Mouse (Mus musculus) hindbrain, embryonic 15.5 days (tissue): ENCODE data around the gene Epha3. TPM values are rescaled to one million over a fixed set of nuclear protein-coding genes. Genes with fewer than 3 reads are reported as not detected.

Experiments
- ATAC-seq: fragments of 200-750 bp; cut with Nextera tagmentation; 2 replicates; pipeline ENCODE4 v1.8.0; 2017; ENCODE audit warnings: low read depth, moderate number of reproducible peaks, moderate TSS enrichment; ENCODE audit not compliant: low FRiP score
- H3K27ac ChIP-seq: fragments of 300-500 bp; sonication (generic); replicated peaks from 2 replicates; pipeline ENCODE4 v1.5.1; 2015; ENCODE audit warnings: mild to moderate bottlenecking, inconsistent platforms
- H3K27me3 ChIP-seq: fragments of 300-500 bp; sonication (generic); 2 replicates; pipeline ENCODE4 v1.6.1; 2015; ENCODE audit warnings: control low read depth, inconsistent platforms
- H3K36me3 ChIP-seq: fragments of 300-500 bp; sonication (generic); 2 replicates; pipeline ENCODE4 v1.6.1; 2015; ENCODE audit warnings: control low read depth, inconsistent platforms
- H3K4me1 ChIP-seq: fragments of 300-500 bp; sonication (generic); replicated peaks from 2 replicates; pipeline ENCODE4 v1.6.1; 2015; ENCODE audit warnings: control low read depth, inconsistent platforms
- H3K4me2 ChIP-seq: fragments of 300-500 bp; sonication (generic); 2 replicates; pipeline ENCODE4 v1.6.1; 2015; ENCODE audit warnings: moderate library complexity, mild to moderate bottlenecking, inconsistent platforms
- H3K4me3 ChIP-seq: fragments of 300-500 bp; sonication (generic); 2 replicates; pipeline ENCODE4 v1.5.1; 2015; ENCODE audit warnings: mild to moderate bottlenecking, inconsistent platforms
- H3K9ac ChIP-seq: fragments of 300-500 bp; sonication (generic); 2 replicates; pipeline ENCODE4 v1.6.1; 2015; ENCODE audit warnings: inconsistent platforms
- H3K9me3 ChIP-seq: fragments of 300-500 bp; sonication (generic); 2 replicates; pipeline ENCODE4 v1.6.1; 2016; ENCODE audit warnings: control low read depth, inconsistent platforms
- WGBS: fragments of 180-500 bp; shearing (Covaris S2); methylation state at CpG from one replicate; pipeline ENCODE4 v1.1.7; 2015; 5-methylcytosine and 5-hydroxymethylcytosine counted together
- polyA plus RNA-seq: library from polyadenylated mRNA; unstranded; fragments of >200 nt; fragmentation: Nextera tagmentation; extraction: Ambion mirVana; gene quantifications from 2 replicates; pipeline ENCODE4 v1.2.1, GENCODE M21; 2015

Epha3 gene
- 19.7 and 26.0 TPM in 2 replicates for polyA plus RNA-seq

DNA sequence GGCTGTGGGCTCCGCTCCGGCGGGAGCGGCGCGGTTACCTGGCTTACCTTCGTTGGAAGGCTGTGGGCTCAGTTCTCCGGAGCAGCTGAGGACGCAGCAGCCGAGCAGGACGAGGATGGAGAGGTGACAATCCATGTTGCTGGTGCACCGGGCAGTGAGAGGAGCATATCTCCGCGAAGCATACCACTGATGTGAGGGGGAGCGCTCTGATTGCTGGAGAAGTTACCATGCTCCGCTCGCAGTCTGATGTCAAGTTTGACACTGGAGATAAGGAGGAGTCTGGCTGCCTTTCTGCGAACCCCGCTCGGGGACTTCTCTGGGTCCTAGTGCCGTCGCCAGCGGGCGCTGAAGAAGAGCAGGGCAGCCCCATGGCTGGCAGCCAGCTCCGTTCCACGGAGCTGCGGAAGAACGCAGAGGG is at the start of gene Epha3:
Gene Epha3, minus strand, starts transcription at position 263 of the 418 bp plus-strand sequence.
- H3K27ac ChIP-seq = peak within 1 kb of the TSS; percentile 77
- peak; percentile 92 for ATAC-seq
- peak within 1 kb of the TSS; percentile 58 for H3K9ac ChIP-seq
- peak within 1 kb of the TSS; percentile 70 for H3K4me2 ChIP-seq
- WGBS = under 1% methylated on average over 28 of the region's 28 CpGs
- H3K9me3 ChIP-seq = no peaks in the 10 kb centered on the region
- no peaks in the 10 kb centered on the region for H3K4me1 ChIP-seq
- no peaks in the 10 kb centered on the region for H3K36me3 ChIP-seq
- H3K4me3 ChIP-seq = peak within 1 kb of the TSS; percentile 68
- no peaks in the 10 kb centered on the region; the same call in 1 of the 2 replicates for H3K27me3 ChIP-seq

DNA sequence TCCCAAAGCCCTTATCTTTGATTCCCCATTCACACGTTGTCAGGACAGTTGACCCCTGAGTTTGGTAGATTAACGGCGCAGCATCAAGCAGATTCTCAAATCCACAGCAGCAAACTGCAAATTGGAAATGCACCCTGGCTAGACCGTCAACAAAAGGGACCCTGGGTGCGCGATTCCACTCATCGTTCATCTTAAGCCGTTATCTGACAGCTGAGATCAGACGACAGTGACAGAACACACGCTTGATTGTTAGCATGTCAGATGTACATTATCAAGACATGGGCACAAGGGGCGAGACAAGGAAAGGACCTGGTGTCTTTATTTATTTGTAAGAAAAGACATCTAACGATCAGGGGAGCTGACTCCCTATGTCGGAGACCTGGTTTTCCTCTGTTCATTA is 39.5 kb upstream of the Epha3 start:
- no peaks in the 10 kb centered on the region for H3K4me1 ChIP-seq
- H3K4me2 ChIP-seq = peak overlapping the region; percentile 43
- peak overlapping the region; percentile 23 for H3K4me3 ChIP-seq
- H3K9ac ChIP-seq = no peak overlapping the region
- no peak overlapping the region for H3K27ac ChIP-seq
- 44% methylated on average over 13 of the region's 13 CpGs for WGBS
- H3K36me3 ChIP-seq = no peaks in the 10 kb centered on the region
- ATAC-seq = no peak
- no peaks in the 10 kb centered on the region for H3K27me3 ChIP-seq
- no peaks in the 10 kb centered on the region for H3K9me3 ChIP-seq

DNA sequence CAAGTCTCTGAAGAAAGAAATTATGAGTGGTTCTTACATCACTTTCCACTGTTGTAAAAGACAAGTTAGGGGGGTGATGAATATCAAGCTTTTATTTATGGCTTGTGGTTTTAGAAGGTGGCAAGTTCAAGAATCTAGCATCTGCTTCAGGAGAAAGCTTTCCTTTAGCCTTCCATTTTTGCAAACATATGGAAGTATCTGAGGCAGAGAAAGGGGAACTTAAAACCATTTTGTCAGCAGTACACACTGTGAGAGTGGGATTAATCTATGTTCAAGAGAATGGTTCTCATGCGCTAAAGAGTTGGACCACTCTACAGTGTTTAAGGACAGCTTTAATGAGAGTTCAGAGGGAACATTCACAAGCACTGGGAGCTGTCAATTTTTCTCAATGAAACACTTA is 17.2 kb upstream of the Epha3 start:
- H3K4me1 ChIP-seq = no peaks in the 10 kb centered on the region
- WGBS = 91% methylated on average over 1 of the region's 1 CpGs
- no peak overlapping the region for H3K4me2 ChIP-seq
- no peaks in the 10 kb centered on the region for H3K9me3 ChIP-seq
- H3K27ac ChIP-seq = no peak overlapping the region
- no peak overlapping the region for H3K4me3 ChIP-seq
- ATAC-seq = no peak
- no peaks in the 10 kb centered on the region for H3K27me3 ChIP-seq
- no peaks in the 10 kb centered on the region for H3K36me3 ChIP-seq
- H3K9ac ChIP-seq = no peak overlapping the region

DNA sequence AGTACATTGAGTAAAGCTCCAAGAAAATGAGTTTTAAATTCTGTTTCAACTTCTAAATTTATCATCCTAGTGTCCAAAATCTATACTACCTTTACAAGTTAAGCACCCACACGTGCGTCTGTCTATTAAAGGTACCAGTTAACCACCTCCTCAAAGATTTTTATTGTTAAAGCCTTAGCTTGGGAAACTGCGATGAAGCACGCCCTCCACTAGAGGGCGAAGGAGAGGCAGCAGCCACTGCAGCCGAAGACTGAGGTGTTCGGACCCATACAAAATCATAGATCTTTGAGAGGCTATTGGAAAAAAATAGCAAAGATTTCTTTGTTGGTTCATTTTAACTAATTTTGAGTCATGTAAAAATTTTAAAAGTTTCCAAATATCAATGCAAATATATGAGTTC is 8.3 kb upstream of the Epha3 start:
- Histone ChIP-seq H3K36me3 (no peaks in the 10 kb centered on the region), H3K4me2 (no peak overlapping the region), H3K27me3 (no peaks in the 10 kb centered on the region), H3K4me1 (no peaks in the 10 kb centered on the region), H3K9me3 (no peaks in the 10 kb centered on the region), H3K9ac (no peak overlapping the region), H3K4me3 (no peak overlapping the region), H3K27ac (no peak overlapping the region)
- ATAC-seq = no peak
- WGBS = 12% methylated on average over 7 of the region's 7 CpGs

DNA sequence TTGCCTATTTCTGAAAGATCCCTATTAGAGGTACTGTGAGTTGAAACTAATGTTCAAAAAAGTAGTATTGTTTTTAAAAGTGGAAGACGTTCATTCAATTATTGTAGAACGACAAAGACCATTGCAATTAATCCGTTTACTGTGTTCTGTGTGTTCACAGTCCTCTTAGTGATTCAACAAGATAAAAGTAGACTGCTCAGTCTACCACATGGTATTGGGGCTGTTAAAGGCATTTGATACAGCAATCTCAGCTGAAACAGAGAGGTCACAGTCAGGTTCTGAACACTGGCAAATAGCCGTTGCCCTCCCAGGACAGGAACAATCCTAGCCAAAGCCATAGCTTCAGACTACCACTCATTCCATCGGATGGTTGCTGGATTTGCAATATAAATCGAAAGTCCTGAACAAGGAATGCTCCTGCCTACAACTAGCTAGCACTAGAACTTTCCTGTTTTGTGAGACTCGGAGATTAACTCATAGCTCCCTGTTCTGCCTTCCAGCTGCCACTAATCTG is 545 bp upstream of the Epha3 start:
- WGBS = 31% methylated on average over 7 of the region's 7 CpGs

DNA sequence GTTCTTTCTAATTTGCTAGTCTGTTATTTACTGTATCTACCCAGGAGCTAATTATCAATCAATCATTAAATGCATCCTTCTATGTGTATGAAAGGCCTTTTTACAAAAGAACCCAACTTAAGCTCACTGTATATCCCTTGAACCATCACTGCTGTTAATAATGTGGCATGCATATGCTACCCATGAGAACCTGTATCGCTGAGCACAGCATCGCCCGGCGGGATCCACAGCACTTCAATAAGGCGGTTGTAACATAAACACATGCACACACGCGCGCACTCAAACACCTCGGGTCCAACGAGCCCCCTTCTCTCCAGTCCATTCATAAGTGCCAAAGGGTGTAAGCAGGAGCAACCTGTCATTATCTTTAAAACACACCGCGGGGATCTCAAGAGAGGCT is 794 bp downstream of the Epha3 start:
- under 1% methylated on average over 12 of the region's 12 CpGs for WGBS
- Histone ChIP-seq H3K27ac (peak overlapping the region; percentile 53; the same call in 1 of the 2 replicates), H3K4me3 (peak overlapping the region; percentile 68)

More for the DNA sequence above, 545 bp upstream of the Epha3 start:
- Histone ChIP-seq H3K4me2 (peak overlapping the region; percentile 70), H3K36me3 (no peaks in the 10 kb centered on the region), H3K9ac (peak overlapping the region; percentile 58), H3K4me1 (no peaks in the 10 kb centered on the region), H3K27ac (0 out of 2 replicates have a peak overlapping the region, but pooled peaks have one; percentile 77), H3K4me3 (peak overlapping the region; percentile 68), H3K9me3 (no peaks in the 10 kb centered on the region), H3K27me3 (no peaks in the 10 kb centered on the region; the same call in 1 of the 2 replicates)
- ATAC-seq = peak; percentile 13; the same call in 1 of the 2 replicates

DNA sequence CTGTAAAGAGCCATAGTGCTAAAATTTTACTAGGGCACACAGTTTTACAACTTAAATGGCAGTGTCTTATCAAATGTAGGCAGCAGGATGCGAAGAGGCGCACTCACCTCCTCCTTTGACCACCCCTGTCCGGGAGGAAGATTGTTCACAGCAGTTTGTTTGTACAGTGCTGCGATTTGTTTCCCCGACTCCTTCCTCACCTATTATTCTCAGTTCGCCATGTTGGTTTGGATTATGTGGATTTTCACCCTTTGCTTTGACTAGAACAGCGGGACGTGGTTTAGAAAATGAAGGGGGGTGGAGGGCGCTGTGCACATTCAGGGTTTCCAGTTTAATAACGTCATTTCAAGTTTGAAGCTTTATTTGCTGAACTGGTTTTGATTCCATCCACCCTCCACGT is 6.4 kb downstream of the Epha3 start:
- Histone ChIP-seq H3K36me3 (no peaks in the 10 kb centered on the region), H3K4me1 (peaks cover 6% of the 10 kb centered on the region; the same call in 1 of the 2 replicates), H3K4me3 (peak overlapping the region; percentile 65), H3K27ac (peak overlapping the region; percentile 85), H3K4me2 (peak overlapping the region; percentile 86), H3K9me3 (no peaks in the 10 kb centered on the region), H3K27me3 (no peaks in the 10 kb centered on the region), H3K9ac (peak overlapping the region; percentile 68)
- ATAC-seq = no peak; the same call in none of the 2 replicates
- WGBS = under 1% methylated on average over 11 of the region's 11 CpGs

More for the DNA sequence above, 794 bp downstream of the Epha3 start:
- peak overlapping the region; percentile 58 for H3K9ac ChIP-seq
- H3K4me2 ChIP-seq = peak overlapping the region; percentile 70
- no peaks in the 10 kb centered on the region; the same call in 1 of the 2 replicates for H3K27me3 ChIP-seq
- no peaks in the 10 kb centered on the region for H3K36me3 ChIP-seq
- H3K4me1 ChIP-seq = no peaks in the 10 kb centered on the region; the same call in 1 of the 2 replicates
- H3K9me3 ChIP-seq = no peaks in the 10 kb centered on the region
- peak; percentile 73 for ATAC-seq

DNA sequence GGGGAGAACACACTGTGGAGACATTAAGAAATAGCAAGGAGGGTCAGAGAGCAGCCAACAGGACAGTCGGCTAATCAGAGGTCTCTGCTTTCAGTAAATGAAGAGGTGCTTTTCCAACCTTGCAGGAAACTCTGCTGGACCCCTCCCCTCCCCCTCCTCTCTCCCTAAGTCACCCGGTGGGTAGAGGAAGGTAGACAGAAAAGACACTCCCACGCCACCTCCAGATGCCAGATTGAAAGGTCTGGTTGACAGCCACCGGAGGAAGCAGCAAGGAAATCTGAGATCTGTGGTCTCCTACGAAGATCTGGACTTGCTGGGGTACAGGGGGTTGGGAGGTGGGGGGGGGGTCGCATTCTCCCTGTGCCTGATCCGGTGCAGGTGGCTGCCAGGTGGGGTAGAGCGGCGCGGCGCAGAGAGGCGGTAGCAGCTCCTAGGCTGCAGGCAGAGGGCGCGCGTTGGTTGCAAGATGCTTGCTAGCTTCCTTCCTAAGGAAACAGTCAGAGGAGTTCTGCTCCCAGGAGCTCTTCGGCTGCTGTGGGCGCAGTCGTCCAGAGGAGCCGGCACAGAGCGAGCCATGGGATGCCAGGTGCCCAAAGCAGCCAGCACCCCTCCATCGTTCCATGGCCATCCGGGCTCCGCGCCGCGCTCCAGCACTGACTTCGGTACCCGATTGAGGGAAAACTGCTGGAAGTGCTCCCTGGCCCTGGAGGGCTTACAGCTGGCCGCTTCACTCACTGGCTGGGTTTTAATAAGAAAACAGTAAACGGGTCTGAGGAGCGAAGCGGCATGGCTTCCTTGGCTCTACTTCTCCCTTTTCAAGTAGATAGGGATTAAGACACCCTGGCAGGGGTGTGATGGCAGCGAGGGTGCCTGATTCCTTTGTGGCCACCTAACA is 7.1 kb downstream of the Epha3 start:
- WGBS = 2% methylated on average over 33 of the region's 33 CpGs
- Histone ChIP-seq H3K9ac (peak overlapping the region; percentile 68), H3K36me3 (no peaks in the 10 kb centered on the region), H3K9me3 (no peaks in the 10 kb centered on the region), H3K27me3 (no peaks in the 10 kb centered on the region), H3K27ac (peak overlapping the region; percentile 85), H3K4me1 (peaks cover 6% of the 10 kb centered on the region; the same call in 1 of the 2 replicates), H3K4me2 (peak overlapping the region; percentile 86), H3K4me3 (peak overlapping the region; percentile 65)
- peak; percentile 96 for ATAC-seq

DNA sequence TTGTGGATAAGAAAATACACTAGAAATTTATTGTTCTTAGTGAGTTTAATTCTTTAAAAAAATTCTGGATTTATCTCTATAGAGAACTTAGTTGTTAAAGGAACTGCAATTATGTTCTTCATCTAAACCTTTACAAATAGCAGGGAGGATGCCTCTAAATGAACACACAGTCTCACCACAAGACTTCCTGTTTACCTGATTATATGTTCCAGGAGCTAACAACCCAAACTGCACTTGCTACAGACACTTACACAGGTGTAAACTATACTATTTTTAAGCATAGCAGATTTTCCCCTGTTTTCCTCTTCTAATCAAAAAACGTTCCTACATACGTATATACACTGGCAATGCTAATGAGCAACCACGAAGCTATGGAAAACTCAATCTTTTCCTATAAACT is 13.7 kb downstream of the Epha3 start:
- no peak for ATAC-seq
- Histone ChIP-seq H3K27ac (no peak overlapping the region), H3K4me1 (no peaks in the 10 kb centered on the region), H3K9ac (no peak overlapping the region), H3K4me3 (no peak overlapping the region), H3K4me2 (no peak overlapping the region), H3K9me3 (no peaks in the 10 kb centered on the region), H3K27me3 (no peaks in the 10 kb centered on the region), H3K36me3 (no peaks in the 10 kb centered on the region)
- WGBS = 88% methylated on average over 3 of the region's 3 CpGs

DNA sequence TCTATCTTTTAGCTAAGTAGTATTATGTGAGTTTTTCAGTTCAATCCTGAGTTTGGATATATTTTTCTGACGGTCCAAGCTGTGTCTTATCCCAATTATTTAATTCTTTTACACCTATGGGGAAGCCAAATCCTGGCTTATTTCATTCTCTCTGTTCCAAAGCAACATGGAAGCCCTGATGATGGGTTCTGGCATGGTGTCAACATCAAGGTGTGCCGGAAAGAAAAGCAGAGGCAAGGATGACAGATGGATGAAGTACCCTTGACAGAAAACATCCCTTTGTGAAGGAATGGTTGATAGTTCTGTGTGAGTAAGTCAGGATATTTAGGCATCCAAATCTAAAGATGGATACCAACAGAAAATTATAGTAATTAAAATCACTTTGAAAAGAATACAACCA is 21.1 kb downstream of the Epha3 start:
- H3K36me3 ChIP-seq = no peaks in the 10 kb centered on the region
- H3K4me3 ChIP-seq = no peak overlapping the region
- H3K27ac ChIP-seq = no peak overlapping the region
- no peaks in the 10 kb centered on the region for H3K9me3 ChIP-seq
- H3K9ac ChIP-seq = no peak overlapping the region
- H3K4me1 ChIP-seq = no peaks in the 10 kb centered on the region
- H3K4me2 ChIP-seq = no peak overlapping the region
- ATAC-seq = no peak
- 80% methylated on average over 2 of the region's 2 CpGs for WGBS
- H3K27me3 ChIP-seq = no peaks in the 10 kb centered on the region

DNA sequence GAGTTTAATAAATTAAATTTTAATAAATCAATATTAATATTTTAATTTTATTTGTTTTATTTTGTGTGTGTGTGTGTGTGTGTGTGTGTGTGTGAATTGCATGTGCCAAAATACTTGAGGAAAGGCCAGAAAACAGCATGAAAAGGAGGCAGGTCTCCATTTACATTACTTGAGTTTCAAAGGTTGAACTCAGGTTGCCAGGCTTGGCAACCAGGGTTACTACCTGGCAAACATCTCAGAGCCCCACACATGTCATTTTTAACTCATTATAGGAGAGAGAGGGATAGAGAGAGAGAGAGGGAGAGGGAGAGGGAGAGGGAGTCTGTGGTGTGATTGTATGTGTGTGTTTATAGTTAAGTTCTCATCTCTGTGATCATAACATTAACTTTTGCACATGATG is 26.5 kb downstream of the Epha3 start:
- H3K36me3 ChIP-seq = no peaks in the 10 kb centered on the region
- H3K4me3 ChIP-seq = no peak overlapping the region
- no peak overlapping the region for H3K9ac ChIP-seq
- H3K27ac ChIP-seq = no peak overlapping the region
- no peaks in the 10 kb centered on the region for H3K9me3 ChIP-seq
- no peak for ATAC-seq
- no peaks in the 10 kb centered on the region for H3K27me3 ChIP-seq
- H3K4me1 ChIP-seq = no peaks in the 10 kb centered on the region
- no peak overlapping the region for H3K4me2 ChIP-seq

DNA sequence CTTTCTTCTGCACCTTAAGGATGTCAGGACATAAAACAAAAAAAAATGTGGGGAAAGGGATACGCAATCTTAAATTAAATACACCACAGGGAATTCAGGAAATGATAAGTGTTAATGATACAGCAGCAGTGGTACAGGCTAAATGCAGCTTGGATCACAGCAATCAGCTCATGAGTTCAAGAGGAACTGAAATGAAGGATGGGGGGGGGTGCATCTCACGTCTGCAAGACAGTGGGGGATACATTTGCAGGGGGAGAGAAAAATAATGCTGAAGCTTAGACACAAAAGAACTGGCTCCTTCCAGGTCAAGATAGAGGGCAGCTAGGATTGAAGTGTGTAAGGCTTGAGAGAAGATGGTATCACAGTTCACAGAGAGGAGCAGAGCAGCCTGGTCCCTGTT is 42.8 kb downstream of the Epha3 start:
- no peaks in the 10 kb centered on the region for H3K9me3 ChIP-seq
- no peaks in the 10 kb centered on the region for H3K36me3 ChIP-seq
- ATAC-seq = no peak
- H3K9ac ChIP-seq = no peak overlapping the region
- H3K27me3 ChIP-seq = no peaks in the 10 kb centered on the region
- H3K27ac ChIP-seq = no peak overlapping the region
- no peak overlapping the region for H3K4me3 ChIP-seq
- WGBS = 35% methylated on average over 2 of the region's 2 CpGs
- no peak overlapping the region for H3K4me2 ChIP-seq
- H3K4me1 ChIP-seq = peaks cover 10% of the 10 kb centered on the region
